Mouse (Mus musculus) limb, embryonic 15.5 days (tissue): ENCODE data around the gene Ctnna2. TPM values are rescaled to one million over a fixed set of nuclear protein-coding genes. Genes with fewer than 3 reads are reported as not detected.

Source experiments
- ATAC-seq: fragments of 200-750 bp; cut with Nextera tagmentation; 2 replicates; pipeline ENCODE4 v1.8.0; 2017; ENCODE audit warnings: low read depth, moderate TSS enrichment; ENCODE audit not compliant: insufficient number of reproducible peaks, low FRiP score, low TSS enrichment
- H3K27ac ChIP-seq: fragments of 300-500 bp; sonication (generic); 2 replicates; pipeline ENCODE4 v1.5.1; 2015; ENCODE audit warnings: moderate library complexity, mild to moderate bottlenecking, inconsistent platforms
- H3K27me3 ChIP-seq: fragments of 300-500 bp; sonication (generic); 2 replicates; pipeline ENCODE4 v1.6.1; 2015; ENCODE audit warnings: inconsistent platforms
- H3K36me3 ChIP-seq: fragments of 300-500 bp; sonication (generic); 2 replicates; pipeline ENCODE4 v1.6.1; 2015; ENCODE audit warnings: inconsistent platforms
- H3K4me1 ChIP-seq: fragments of 300-500 bp; sonication (generic); 2 replicates; pipeline ENCODE4 v1.6.1; 2015; ENCODE audit warnings: inconsistent platforms
- H3K4me2 ChIP-seq: fragments of 300-500 bp; sonication (generic); 2 replicates; pipeline ENCODE4 v1.6.1; 2015; ENCODE audit warnings: mild to moderate bottlenecking, inconsistent platforms
- H3K4me3 ChIP-seq: fragments of 300-500 bp; sonication (generic); 2 replicates; pipeline ENCODE4 v1.5.1; 2015; ENCODE audit warnings: mild to moderate bottlenecking, inconsistent platforms
- H3K9ac ChIP-seq: fragments of 300-500 bp; sonication (generic); 2 replicates; pipeline ENCODE4 v1.6.1; 2015; ENCODE audit warnings: inconsistent platforms
- H3K9me3 ChIP-seq: fragments of 300-500 bp; sonication (generic); 2 replicates; pipeline ENCODE4 v1.6.1; 2016; ENCODE audit warnings: inconsistent platforms
- WGBS: fragments of 180-500 bp; shearing (Covaris S2); methylation state at CpG from one replicate; pipeline ENCODE4 v1.1.7; 2015; 5-methylcytosine and 5-hydroxymethylcytosine counted together
- polyA plus RNA-seq: library from polyadenylated mRNA; unstranded; fragments of >200 nt; fragmentation: Nextera tagmentation; extraction: Ambion mirVana; gene quantifications from 2 replicates; pipeline ENCODE4 v1.2.1, GENCODE M21; 2015

Gene Ctnna2
- polyA plus RNA-seq, 1 experiment from 2014 or later = 1.2 TPM

DNA sequence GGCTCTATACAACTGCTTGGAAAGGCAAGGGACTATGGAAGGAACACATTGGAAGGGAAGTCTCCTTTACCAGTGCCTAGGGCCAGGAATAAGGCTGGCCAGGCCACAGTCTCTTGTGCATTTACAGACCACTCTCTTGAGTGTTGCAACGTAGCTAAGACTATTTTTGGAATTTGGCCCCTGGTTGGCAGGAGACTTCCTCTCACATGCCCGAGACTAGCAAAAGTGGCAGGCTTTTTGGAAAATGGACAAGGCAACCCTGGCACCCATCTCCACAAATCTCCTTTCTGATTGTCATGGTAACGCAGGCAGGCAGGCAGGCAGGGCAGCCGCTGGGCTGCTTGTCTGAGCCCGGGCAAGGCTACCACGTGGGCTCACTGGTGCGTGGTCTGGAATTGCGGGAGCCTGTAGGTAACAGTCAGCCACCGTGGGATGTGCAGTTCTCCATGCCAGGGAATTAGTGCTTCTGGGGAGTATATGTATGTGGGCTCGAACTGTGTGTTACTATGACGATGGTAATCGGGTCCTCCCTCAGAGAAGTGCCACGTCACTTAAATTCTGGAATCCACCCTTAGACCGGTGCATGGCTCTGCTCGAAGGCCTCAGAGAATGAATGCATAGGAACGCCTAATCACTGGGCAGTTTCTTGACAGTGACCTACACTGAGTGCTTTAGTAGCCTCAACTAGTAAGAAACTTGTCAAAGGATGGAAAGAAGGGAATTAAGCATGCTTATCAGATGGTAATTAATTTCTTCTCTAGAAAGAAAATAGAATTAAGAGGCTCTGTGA, 756.5 kb downstream of the Ctnna2 start:
- no peak overlapping the region for H3K9ac ChIP-seq
- no peaks in the 10 kb centered on the region for H3K9me3 ChIP-seq
- no peak for ATAC-seq
- no peak overlapping the region for H3K4me2 ChIP-seq
- H3K4me1 ChIP-seq = no peaks in the 10 kb centered on the region
- WGBS = 72% methylated on average over 16 of the region's 16 CpGs
- H3K27me3 ChIP-seq = no peaks in the 10 kb centered on the region
- H3K36me3 ChIP-seq = no peaks in the 10 kb centered on the region
- H3K27ac ChIP-seq = no peak overlapping the region
- H3K4me3 ChIP-seq = no peak overlapping the region

- no peak overlapping the region for H3K4me3 ChIP-seq
- H3K27ac ChIP-seq = no peak overlapping the region
- no peak for ATAC-seq
- no peak overlapping the region for H3K4me2 ChIP-seq
- H3K36me3 ChIP-seq = no peaks in the 10 kb centered on the region
- no peaks in the 10 kb centered on the region for H3K27me3 ChIP-seq
- no peaks in the 10 kb centered on the region for H3K4me1 ChIP-seq
- H3K9ac ChIP-seq = no peak overlapping the region
- H3K9me3 ChIP-seq = no peaks in the 10 kb centered on the region
- WGBS = 80% methylated on average over 4 of the region's 4 CpGs
These were observed 758.7 kb downstream of the Ctnna2 start for GRCm38 (mm10) chr6:77220776-77221175.

GRCm38 (mm10) chr6:77218875-77219274, 760.6 kb downstream of the Ctnna2 start:
- no peak for ATAC-seq
- H3K27me3 ChIP-seq = peaks cover 3% of the 10 kb centered on the region; the same call in 1 of the 2 replicates
- no peaks in the 10 kb centered on the region for H3K36me3 ChIP-seq
- no peak overlapping the region for H3K9ac ChIP-seq
- no peaks in the 10 kb centered on the region for H3K4me1 ChIP-seq
- H3K27ac ChIP-seq = no peak overlapping the region
- H3K9me3 ChIP-seq = no peaks in the 10 kb centered on the region
- no peak overlapping the region for H3K4me2 ChIP-seq
- no peak overlapping the region for H3K4me3 ChIP-seq

- Histone ChIP-seq H3K9ac (no peak overlapping the region), H3K36me3 (no peaks in the 10 kb centered on the region), H3K27ac (no peak overlapping the region), H3K4me1 (peaks cover 3% of the 10 kb centered on the region; the same call in 1 of the 2 replicates), H3K4me3 (no peak overlapping the region), H3K9me3 (no peaks in the 10 kb centered on the region), H3K4me2 (no peak overlapping the region), H3K27me3 (peaks cover 3% of the 10 kb centered on the region; the same call in 1 of the 2 replicates)
- WGBS = 68% methylated on average over 4 of the region's 4 CpGs
- no peak for ATAC-seq
These were observed 764.2 kb downstream of the Ctnna2 start for GRCm38 (mm10) chr6:77215322-77215721.

GRCm38 (mm10) chr6:77213757-77214409, 765.6 kb downstream of the Ctnna2 start:
- Histone ChIP-seq H3K4me3 (no peak overlapping the region), H3K27me3 (peaks cover 3% of the 10 kb centered on the region; the same call in 1 of the 2 replicates), H3K9me3 (no peaks in the 10 kb centered on the region), H3K36me3 (no peaks in the 10 kb centered on the region), H3K9ac (no peak overlapping the region), H3K27ac (no peak overlapping the region), H3K4me2 (no peak overlapping the region), H3K4me1 (peaks cover 3% of the 10 kb centered on the region; the same call in 1 of the 2 replicates)
- WGBS = 3% methylated on average over 3 of the region's 3 CpGs
- ATAC-seq = no peak

GRCm38 (mm10) chr6:77209929-77210328, 769.6 kb downstream of the Ctnna2 start:
- no peak for ATAC-seq
- no peak overlapping the region for H3K27ac ChIP-seq
- no peak overlapping the region for H3K4me2 ChIP-seq
- H3K27me3 ChIP-seq = no peaks in the 10 kb centered on the region
- no peak overlapping the region for H3K4me3 ChIP-seq
- no peaks in the 10 kb centered on the region for H3K36me3 ChIP-seq
- H3K9me3 ChIP-seq = no peaks in the 10 kb centered on the region
- H3K9ac ChIP-seq = no peak overlapping the region
- peaks cover 3% of the 10 kb centered on the region; the same call in 1 of the 2 replicates for H3K4me1 ChIP-seq
- WGBS = 59% methylated on average over 3 of the region's 3 CpGs

- H3K27me3 ChIP-seq = no peaks in the 10 kb centered on the region
- H3K4me2 ChIP-seq = no peak overlapping the region
- no peak overlapping the region for H3K4me3 ChIP-seq
- H3K27ac ChIP-seq = no peak overlapping the region
- WGBS = 47% methylated on average over 1 of the region's 1 CpGs
- no peaks in the 10 kb centered on the region for H3K9me3 ChIP-seq
- no peak overlapping the region for H3K9ac ChIP-seq
- ATAC-seq = no peak
- peaks cover 3% of the 10 kb centered on the region; the same call in 1 of the 2 replicates for H3K4me1 ChIP-seq
- no peaks in the 10 kb centered on the region for H3K36me3 ChIP-seq
These were observed 770.3 kb downstream of the Ctnna2 start for GRCm38 (mm10) chr6:77209183-77209582.

GRCm38 (mm10) chr6:77199375-77199774, 780.1 kb downstream of the Ctnna2 start:
- Histone ChIP-seq H3K4me3 (no peak overlapping the region), H3K4me2 (no peak overlapping the region), H3K9ac (no peak overlapping the region), H3K9me3 (no peaks in the 10 kb centered on the region), H3K27me3 (no peaks in the 10 kb centered on the region), H3K36me3 (no peaks in the 10 kb centered on the region), H3K27ac (no peak overlapping the region), H3K4me1 (no peaks in the 10 kb centered on the region)
- WGBS = 78% methylated on average over 2 of the region's 2 CpGs
- ATAC-seq = no peak

DNA sequence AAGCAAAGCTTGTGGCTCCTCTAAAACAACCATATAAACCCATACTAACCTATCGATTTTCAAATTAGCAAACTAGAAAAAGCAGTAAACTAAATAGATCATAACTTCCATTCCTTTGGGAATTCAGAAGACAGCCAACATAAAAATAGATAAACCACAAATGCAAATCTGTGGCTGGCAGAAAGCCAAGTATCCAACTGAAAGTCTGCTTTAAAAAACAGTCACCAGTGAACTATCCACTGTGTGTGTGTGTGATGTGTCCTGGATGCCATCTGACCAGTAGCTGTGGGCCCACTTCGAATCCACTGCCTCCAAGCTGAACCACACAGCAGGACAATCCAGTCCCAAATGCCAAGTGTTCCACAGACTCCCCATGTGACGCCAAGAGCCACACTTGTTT, 782.8 kb downstream of the Ctnna2 start:
- no peaks in the 10 kb centered on the region for H3K9me3 ChIP-seq
- no peak overlapping the region for H3K9ac ChIP-seq
- no peaks in the 10 kb centered on the region for H3K4me1 ChIP-seq
- 82% methylated on average over 3 of the region's 3 CpGs for WGBS
- no peak overlapping the region for H3K27ac ChIP-seq
- ATAC-seq = no peak
- no peaks in the 10 kb centered on the region for H3K36me3 ChIP-seq
- H3K4me2 ChIP-seq = no peak overlapping the region
- no peaks in the 10 kb centered on the region for H3K27me3 ChIP-seq
- no peak overlapping the region for H3K4me3 ChIP-seq

GRCm38 (mm10) chr6:77191635-77192034, 787.9 kb downstream of the Ctnna2 start:
- no peak overlapping the region for H3K27ac ChIP-seq
- no peak for ATAC-seq
- WGBS = 72% methylated on average over 4 of the region's 4 CpGs
- H3K9me3 ChIP-seq = no peaks in the 10 kb centered on the region
- no peak overlapping the region for H3K9ac ChIP-seq
- no peak overlapping the region for H3K4me3 ChIP-seq
- no peaks in the 10 kb centered on the region for H3K27me3 ChIP-seq
- no peaks in the 10 kb centered on the region for H3K4me1 ChIP-seq
- no peak overlapping the region for H3K4me2 ChIP-seq
- H3K36me3 ChIP-seq = no peaks in the 10 kb centered on the region

GRCm38 (mm10) chr6:77188628-77189027, 790.9 kb downstream of the Ctnna2 start:
- WGBS = 89% methylated on average over 2 of the region's 2 CpGs
- no peak for ATAC-seq
- H3K9me3 ChIP-seq = no peaks in the 10 kb centered on the region

DNA sequence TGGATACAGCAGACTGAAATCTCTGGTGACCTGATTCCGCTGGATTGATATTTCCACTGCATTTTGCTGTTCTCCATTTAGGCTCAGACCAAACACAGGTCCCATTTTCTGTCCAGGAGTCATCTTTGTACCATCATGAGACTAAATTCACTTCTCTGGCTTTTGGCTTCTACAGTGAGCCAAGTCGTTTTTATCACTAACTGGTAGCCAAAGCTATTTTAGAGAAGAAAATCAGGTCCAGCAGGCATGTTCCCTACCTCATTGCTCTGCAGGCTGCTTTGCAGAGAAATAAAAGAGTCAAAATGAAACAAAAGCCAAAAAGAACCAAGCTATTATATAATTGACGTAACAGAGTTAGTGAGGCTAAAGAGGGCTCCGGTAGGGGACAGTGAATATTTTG, 793.7 kb downstream of the Ctnna2 start:
- Histone ChIP-seq H3K4me3 (no peak overlapping the region), H3K27me3 (no peaks in the 10 kb centered on the region), H3K4me2 (no peak overlapping the region), H3K36me3 (no peaks in the 10 kb centered on the region), H3K9ac (no peak overlapping the region), H3K4me1 (no peaks in the 10 kb centered on the region), H3K27ac (no peak overlapping the region), H3K9me3 (no peaks in the 10 kb centered on the region)
- WGBS = 74% methylated on average over 4 of the region's 4 CpGs
- ATAC-seq = no peak

More at GRCm38 (mm10) chr6:77188628-77189027, 790.9 kb downstream of the Ctnna2 start:
- no peaks in the 10 kb centered on the region for H3K4me1 ChIP-seq
- H3K27me3 ChIP-seq = no peaks in the 10 kb centered on the region
- H3K4me2 ChIP-seq = no peak overlapping the region
- no peak overlapping the region for H3K9ac ChIP-seq
- H3K27ac ChIP-seq = no peak overlapping the region
- H3K36me3 ChIP-seq = no peaks in the 10 kb centered on the region
- H3K4me3 ChIP-seq = no peak overlapping the region
